Mouse (Mus musculus): ENCODE measurements around the gene Tor1aip1. TPM values are rescaled to one million over a fixed set of nuclear protein-coding genes. Genes with fewer than 3 reads are reported as not detected.

The Tor1aip1 gene
- polyA plus RNA-seq, 1 experiment: 11.9 TPM

DNA sequence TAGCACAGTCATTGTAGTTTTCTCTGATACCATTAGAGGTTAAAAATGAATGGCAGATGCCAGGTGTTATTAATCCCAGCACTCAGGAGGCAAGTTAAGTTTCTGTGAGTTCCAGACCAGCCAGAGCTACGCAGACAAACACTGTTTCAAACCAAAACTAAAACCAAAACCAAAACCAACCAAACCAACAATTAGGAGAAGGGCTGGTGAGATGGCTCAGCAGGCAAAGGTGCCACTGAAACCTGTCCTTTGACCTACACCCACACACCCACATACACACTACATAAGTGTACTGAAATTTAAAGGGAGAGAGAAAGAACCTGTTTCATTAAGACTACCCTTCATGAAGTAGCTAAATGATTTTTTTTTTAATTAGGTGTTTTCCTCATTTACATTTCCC lies 27.3 kb downstream of the Tor1aip1 start:
- Histone ChIP-seq H3K27ac (ENCODE audit: insufficient read depth, low read depth, low read length) (0 out of 2 replicates have a peak overlapping the region, but pooled peaks have one; percentile 7), H3K27me3 (ENCODE audit: control insufficient read depth, insufficient read depth, low read length) (no peaks in the 10 kb centered on the region), H3K4me1 (ENCODE audit: control insufficient read depth, insufficient read depth, insufficient read length, low read length) (peaks cover 3% of the 10 kb centered on the region; the same call in 1 of the 2 replicates), H3K36me3 (ENCODE audit: control insufficient read depth, insufficient read depth, low read length) (peaks cover 34% of the 10 kb centered on the region), H3K4me3 (ENCODE audit: low read depth, low read length) (no peak overlapping the region)
- WGBS: 19% methylated on average over 1 of the region's 1 CpGs
- no peak for TF ChIP-seq CTCF (IDR thresholded peaks at IDR 0.05; ENCODE audit: extremely low read depth, insufficient read length, insufficient replicate concordance, low read depth, low read length)
- TF ChIP-seq POLR2A (IDR thresholded peaks at IDR 0.05; ENCODE audit: low read depth, low read length): no peak

DNA sequence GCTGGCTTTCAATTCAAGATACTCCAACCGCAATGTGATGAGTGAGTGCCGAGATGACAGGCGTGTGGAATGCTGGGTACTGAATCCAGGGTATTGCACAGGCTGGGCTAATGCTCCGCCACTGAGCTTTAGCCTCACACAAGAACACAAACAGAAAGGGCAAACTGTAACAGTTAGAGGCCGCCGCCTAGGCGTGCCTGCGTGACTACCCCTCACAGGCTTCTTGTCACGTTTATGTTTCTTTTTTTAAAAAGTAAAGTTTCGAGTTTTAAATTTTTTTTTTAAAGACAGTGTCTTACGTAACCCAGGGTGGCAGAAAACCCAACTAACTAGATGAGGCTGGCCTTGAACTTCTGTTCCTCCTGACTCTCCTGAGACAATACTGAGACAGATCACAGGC lies 30.4 kb downstream of the Tor1aip1 start:
- no peak for TF ChIP-seq CTCF (IDR thresholded peaks at IDR 0.05; ENCODE audit: extremely low read depth, insufficient read length, insufficient replicate concordance, low read depth, low read length)
- no peak for TF ChIP-seq POLR2A (IDR thresholded peaks at IDR 0.05; ENCODE audit: low read depth, low read length)
- Histone ChIP-seq H3K36me3 (ENCODE audit: control insufficient read depth, insufficient read depth, low read length) (peaks cover 22% of the 10 kb centered on the region), H3K4me3 (ENCODE audit: low read depth, low read length) (no peak overlapping the region), H3K4me1 (ENCODE audit: control insufficient read depth, insufficient read depth, insufficient read length, low read length) (peaks cover 14% of the 10 kb centered on the region), H3K27me3 (ENCODE audit: control insufficient read depth, insufficient read depth, low read length) (no peaks in the 10 kb centered on the region), H3K27ac (ENCODE audit: insufficient read depth, low read depth, low read length) (no peak overlapping the region)
- WGBS: 85% methylated on average over 11 of the region's 11 CpGs

DNA sequence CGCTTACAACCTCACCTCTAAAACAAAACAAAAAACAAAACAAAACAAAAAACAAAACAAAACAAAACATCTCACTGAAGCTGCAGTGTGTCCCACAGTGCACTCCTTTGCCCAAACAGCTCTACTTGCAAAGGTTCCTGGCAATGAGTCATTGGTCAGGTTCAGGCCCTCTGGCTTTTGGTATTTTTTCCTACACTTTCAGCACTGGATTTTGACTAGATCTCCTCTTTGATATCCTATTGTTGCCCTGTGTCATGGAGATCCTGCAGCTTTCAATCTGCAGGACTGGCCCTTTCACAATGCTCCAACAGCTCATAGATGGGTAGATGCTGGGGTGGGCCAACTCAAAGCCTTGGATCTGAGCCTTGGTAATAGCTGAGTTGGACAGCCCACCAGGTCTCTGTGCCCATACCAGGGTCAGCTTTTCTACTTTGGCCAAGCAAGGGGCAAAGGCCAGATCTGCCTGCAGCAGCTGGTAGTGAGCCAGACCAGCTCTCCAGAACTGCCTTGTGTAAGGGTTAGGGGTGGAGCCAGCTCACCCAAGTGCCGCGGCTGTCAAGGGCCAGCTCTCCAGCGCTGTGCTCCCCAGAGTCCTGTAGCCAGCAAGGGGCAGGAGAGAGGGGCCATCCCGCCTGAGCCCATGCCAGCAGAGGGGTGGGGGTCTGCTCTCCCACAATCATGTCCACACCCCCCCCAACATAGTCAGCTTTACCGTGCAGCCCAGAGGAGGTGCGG lies 32.9 kb downstream of the Tor1aip1 start:
- no peaks in the 10 kb centered on the region for H3K27me3 ChIP-seq (ENCODE audit: control insufficient read depth, insufficient read depth, low read length)
- TF ChIP-seq POLR2A (IDR thresholded peaks at IDR 0.05; ENCODE audit: low read depth, low read length) (no peak), CTCF (IDR thresholded peaks at IDR 0.05; ENCODE audit: extremely low read depth, insufficient read length, insufficient replicate concordance, low read depth, low read length) (no peak)
- no peak overlapping the region for H3K27ac ChIP-seq (ENCODE audit: insufficient read depth, low read depth, low read length)
- peaks cover 18% of the 10 kb centered on the region for H3K36me3 ChIP-seq (ENCODE audit: control insufficient read depth, insufficient read depth, low read length)
- whole genome bisulfite sequencing: 60% methylated on average over 7 of the region's 7 CpGs
- H3K4me3 ChIP-seq (ENCODE audit: low read depth, low read length): no peak overlapping the region
- H3K4me1 ChIP-seq (ENCODE audit: control insufficient read depth, insufficient read depth, insufficient read length, low read length): peaks cover 12% of the 10 kb centered on the region

DNA sequence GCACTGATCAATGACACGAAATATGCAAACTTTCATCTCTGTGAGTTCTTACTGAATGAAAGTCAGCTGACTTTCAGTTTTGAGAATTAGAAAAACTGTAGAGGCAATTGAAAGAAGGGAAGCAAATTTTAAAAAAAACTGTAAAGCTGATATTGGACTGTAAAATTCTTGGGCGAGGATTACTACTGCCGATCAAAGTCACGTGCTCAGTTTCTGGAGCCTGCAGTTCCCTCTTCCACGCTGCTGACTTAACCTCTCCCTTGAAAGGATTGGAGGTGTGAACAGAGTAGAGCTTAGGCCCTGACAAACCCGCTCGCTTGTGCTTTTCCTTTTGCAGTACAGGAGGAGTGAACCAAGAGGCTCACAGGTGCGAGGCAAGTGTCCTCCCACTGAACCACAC lies 33.9 kb downstream of the Tor1aip1 start:
- H3K36me3 ChIP-seq (ENCODE audit: control insufficient read depth, insufficient read depth, low read length): peaks cover 15% of the 10 kb centered on the region
- no peak for TF ChIP-seq CTCF (IDR thresholded peaks at IDR 0.05; ENCODE audit: extremely low read depth, insufficient read length, insufficient replicate concordance, low read depth, low read length)
- no peak for TF ChIP-seq POLR2A (IDR thresholded peaks at IDR 0.05; ENCODE audit: low read depth, low read length)
- WGBS: 46% methylated on average over 8 of the region's 8 CpGs
- H3K4me1 ChIP-seq (ENCODE audit: control insufficient read depth, insufficient read depth, insufficient read length, low read length): peaks cover 12% of the 10 kb centered on the region
- no peaks in the 10 kb centered on the region for H3K27me3 ChIP-seq (ENCODE audit: control insufficient read depth, insufficient read depth, low read length)
- H3K4me3 ChIP-seq (ENCODE audit: low read depth, low read length): no peak overlapping the region
- H3K27ac ChIP-seq (ENCODE audit: insufficient read depth, low read depth, low read length): 0 out of 2 replicates have a peak overlapping the region, but pooled peaks have one; percentile 29

GRCm38 (mm10) chr1:155995612-155996011 lies 40.7 kb downstream of the Tor1aip1 start:
- Histone ChIP-seq H3K4me3 (ENCODE audit: low read depth, low read length) (no peak overlapping the region), H3K27me3 (ENCODE audit: control insufficient read depth, insufficient read depth, low read length) (no peaks in the 10 kb centered on the region), H3K27ac (ENCODE audit: insufficient read depth, low read depth, low read length) (peak overlapping the region; percentile 82), H3K36me3 (ENCODE audit: control insufficient read depth, insufficient read depth, low read length) (no peaks in the 10 kb centered on the region), H3K4me1 (ENCODE audit: control insufficient read depth, insufficient read depth, insufficient read length, low read length) (peaks cover 11% of the 10 kb centered on the region)
- WGBS: 15% methylated on average over 2 of the region's 2 CpGs
- TF ChIP-seq CTCF (IDR thresholded peaks at IDR 0.05; ENCODE audit: extremely low read depth, insufficient read length, insufficient replicate concordance, low read depth, low read length) (no peak), POLR2A (IDR thresholded peaks at IDR 0.05; ENCODE audit: low read depth, low read length) (no peak)

DNA sequence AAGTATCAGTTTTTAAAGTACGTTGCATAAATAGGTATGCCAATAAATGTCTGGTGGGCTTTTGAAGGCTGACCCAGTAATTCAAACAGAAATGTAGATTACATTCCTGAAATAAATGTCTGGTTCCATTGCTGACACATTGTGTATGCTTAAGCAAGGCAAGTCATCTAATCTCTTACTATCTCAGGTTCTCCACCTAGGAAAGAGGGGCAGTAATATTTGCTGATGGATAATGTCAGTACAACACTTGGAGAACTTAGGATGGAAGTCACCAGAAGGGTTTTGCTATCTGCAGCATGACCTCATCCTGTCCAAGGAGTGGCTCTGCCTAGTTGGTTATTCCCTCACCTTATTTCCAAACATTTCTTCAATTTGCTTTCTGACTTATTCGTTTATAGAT lies 41.8 kb downstream of the Tor1aip1 start:
- TF ChIP-seq POLR2A (IDR thresholded peaks at IDR 0.05; ENCODE audit: low read depth, low read length) (no peak), CTCF (IDR thresholded peaks at IDR 0.05; ENCODE audit: extremely low read depth, insufficient read length, insufficient replicate concordance, low read depth, low read length) (no peak)
- no peak overlapping the region for H3K4me3 ChIP-seq (ENCODE audit: low read depth, low read length)
- peaks cover 11% of the 10 kb centered on the region for H3K4me1 ChIP-seq (ENCODE audit: control insufficient read depth, insufficient read depth, insufficient read length, low read length)
- H3K36me3 ChIP-seq (ENCODE audit: control insufficient read depth, insufficient read depth, low read length): no peaks in the 10 kb centered on the region
- WGBS: 44% methylated on average over 2 of the region's 2 CpGs
- no peaks in the 10 kb centered on the region for H3K27me3 ChIP-seq (ENCODE audit: control insufficient read depth, insufficient read depth, low read length)
- H3K27ac ChIP-seq (ENCODE audit: insufficient read depth, low read depth, low read length): no peak overlapping the region

GRCm38 (mm10) chr1:155990391-155990790 lies 45.9 kb downstream of the Tor1aip1 start:
- Histone ChIP-seq H3K27me3 (ENCODE audit: control insufficient read depth, insufficient read depth, low read length) (no peaks in the 10 kb centered on the region), H3K36me3 (ENCODE audit: control insufficient read depth, insufficient read depth, low read length) (no peaks in the 10 kb centered on the region), H3K27ac (ENCODE audit: insufficient read depth, low read depth, low read length) (no peak overlapping the region), H3K4me3 (ENCODE audit: low read depth, low read length) (no peak overlapping the region), H3K4me1 (ENCODE audit: control insufficient read depth, insufficient read depth, insufficient read length, low read length) (peaks cover 5% of the 10 kb centered on the region; the same call in 1 of the 2 replicates)
- 43% methylated on average over 11 of the region's 11 CpGs for WGBS
- TF ChIP-seq POLR2A (IDR thresholded peaks at IDR 0.05; ENCODE audit: low read depth, low read length) (no peak), CTCF (IDR thresholded peaks at IDR 0.05; ENCODE audit: extremely low read depth, insufficient read length, insufficient replicate concordance, low read depth, low read length) (no peak)
